Mouse (Mus musculus) kidney, adult 8-10 months (tissue): ENCODE results near the gene Crybg1.
A peak's percentile ranks its signal among the peaks of the same experiment; 100 is the strongest.

ENCODE experiments used
- DNase-seq, 2 experiments: peaks; one replicate each; pipeline ENCODE4 v3.0.0; 2022

Gene Crybg1

DNA sequence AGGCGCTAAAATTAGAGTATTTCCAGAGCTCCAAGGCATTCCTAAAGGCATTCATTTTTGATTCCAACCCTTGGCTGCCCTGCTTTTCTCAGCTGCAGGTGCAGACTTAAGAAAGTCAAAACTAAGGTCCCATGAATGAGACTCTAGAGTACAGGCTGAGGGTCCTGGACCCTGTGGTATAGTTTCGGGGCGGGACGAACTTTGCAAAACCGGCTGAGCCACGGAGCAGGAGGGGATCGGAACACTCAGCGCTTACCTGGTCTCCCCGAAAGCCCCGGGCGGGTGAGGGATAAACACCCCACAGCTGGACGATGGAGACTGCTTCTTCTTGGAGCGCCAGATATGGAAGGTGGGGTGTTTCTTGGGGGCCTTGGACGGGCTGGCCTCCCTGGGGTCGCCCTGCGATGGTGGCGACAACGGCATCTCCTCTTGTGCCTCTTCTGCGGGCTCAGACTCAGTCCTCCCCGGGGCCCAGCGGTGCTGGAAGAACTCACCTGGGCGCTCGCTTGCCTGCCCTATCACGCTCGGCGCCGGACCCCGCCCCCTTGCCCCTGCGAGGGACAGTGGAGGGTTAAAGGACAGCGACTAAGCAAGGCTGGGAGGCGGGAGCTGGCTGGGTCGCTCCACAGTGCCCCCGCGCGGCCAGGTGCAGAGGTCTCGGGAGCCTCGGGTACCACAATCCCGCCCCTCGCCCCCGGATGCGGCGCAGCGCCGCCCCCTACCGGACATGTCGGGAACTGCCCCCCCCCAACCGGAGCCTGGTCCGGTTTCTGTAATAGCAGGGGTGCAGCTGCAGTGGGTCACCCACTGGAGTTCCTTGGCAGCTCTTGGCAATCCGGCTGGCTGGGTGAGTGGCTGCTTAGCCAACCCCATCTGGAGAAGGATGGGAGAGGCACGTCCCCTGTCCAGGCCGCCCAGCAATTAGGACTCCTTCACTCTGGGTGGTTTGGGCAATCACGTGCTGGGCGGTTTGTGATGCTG lies at the start of gene Crybg1:
Gene Crybg1, minus strand, starts transcription at position 517 of the 981 bp plus-strand sequence.
- peak; percentile 68 to 74 for DNase-seq

DNA sequence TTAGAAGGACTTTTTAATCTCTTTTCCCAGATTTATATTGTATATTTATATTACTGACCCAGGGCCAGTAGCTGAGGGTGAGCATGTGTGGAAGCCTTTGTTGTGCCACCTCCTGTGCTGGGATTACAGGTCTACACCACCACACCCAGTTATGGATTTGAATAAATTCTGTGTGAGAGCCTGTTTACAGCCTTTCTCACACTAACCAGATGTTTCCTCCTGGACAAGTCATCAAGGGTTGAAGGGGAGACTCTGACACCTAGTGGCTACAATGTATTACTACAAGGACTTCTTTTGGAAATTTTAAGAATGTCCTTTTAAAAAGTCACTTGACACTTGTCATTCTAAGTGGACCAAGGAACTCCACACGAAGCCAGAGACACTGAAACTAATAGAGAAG lies 28.7 kb upstream of the Crybg1 start:
- DNase-seq, result peak in 1 of 2 experiments; percentile 15

DNA sequence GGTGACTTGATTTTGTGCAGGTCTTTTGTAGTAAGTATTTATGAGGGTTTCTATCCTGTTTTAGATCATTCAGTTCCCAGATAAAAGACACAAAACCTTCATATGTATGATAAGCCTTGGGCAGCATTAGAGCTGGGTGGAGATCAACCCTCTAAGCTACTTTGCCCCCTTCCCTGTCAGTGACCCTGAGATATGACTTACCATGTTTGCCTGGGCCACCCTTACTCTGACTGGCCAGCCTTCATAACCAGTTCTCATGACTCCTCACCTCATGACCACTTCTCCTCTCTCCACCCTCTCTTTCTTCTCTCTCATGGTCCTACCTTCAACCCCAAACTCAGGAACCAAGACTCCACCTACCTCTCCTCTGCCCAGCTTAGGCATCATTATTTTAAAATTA lies 27.9 kb upstream of the Crybg1 start:
- no peak for DNase-seq

DNA sequence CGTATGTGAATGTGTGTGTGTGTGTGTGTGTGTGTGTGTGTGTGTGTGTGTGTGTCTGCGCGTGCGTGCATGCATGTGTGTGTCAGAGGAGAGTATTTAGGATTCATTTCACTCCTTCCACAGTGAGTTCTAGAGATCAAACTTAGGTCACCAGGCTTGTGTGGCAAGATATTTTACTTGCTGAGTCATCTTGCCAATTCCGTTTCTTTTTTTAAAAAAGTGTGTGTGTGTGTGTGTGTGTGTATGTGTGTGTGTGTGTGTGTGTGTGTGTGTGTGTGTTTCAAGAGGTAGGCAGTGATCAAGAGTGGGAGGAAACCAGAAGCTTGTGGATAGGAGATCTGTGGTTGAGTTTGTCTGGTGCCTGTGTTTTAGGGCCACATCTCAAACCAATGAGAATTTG lies 27.5 kb upstream of the Crybg1 start:
- no peak for DNase-seq

DNA sequence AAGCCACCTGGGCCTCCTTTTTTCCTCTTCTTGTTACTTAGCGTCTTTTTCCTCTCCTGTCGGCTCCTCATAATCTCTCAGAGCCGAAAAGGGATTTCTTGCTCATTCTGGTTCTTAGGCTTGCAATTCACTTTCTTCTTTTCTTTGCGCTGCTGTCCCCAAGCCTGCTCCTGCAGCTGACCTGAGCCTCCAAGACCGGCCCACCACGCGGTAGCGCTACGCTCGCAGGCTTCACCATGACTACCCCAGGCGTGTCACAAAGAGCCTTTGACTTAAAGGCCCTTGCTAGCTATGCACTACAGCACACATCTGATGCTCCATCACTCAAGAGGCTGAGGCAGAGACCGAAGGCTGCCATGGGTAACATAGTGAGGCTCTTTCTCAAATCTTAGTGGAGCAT lies 21.5 kb upstream of the Crybg1 start:
- DNase-seq, result no peak

DNA sequence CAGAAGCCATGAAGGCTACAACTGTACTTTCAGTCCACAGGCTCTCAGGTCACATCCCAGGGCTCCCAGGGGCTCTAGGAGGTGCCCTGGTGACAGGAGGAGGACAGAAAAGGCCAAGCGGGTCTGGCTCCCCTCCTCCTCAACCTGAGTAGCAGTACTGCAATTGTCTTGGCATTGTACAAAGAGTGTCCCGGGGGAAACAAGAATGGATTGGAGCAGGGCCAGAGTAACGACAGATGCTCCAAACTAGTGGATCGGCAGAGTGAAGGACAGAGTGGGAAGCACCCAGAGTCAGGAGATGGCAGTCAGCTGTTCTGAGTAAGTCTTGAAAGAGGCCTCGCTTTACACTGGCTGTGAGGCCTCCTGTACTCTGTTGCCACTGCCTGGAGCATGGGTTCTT lies 18.4 kb upstream of the Crybg1 start:
- no peak for DNase-seq

DNA sequence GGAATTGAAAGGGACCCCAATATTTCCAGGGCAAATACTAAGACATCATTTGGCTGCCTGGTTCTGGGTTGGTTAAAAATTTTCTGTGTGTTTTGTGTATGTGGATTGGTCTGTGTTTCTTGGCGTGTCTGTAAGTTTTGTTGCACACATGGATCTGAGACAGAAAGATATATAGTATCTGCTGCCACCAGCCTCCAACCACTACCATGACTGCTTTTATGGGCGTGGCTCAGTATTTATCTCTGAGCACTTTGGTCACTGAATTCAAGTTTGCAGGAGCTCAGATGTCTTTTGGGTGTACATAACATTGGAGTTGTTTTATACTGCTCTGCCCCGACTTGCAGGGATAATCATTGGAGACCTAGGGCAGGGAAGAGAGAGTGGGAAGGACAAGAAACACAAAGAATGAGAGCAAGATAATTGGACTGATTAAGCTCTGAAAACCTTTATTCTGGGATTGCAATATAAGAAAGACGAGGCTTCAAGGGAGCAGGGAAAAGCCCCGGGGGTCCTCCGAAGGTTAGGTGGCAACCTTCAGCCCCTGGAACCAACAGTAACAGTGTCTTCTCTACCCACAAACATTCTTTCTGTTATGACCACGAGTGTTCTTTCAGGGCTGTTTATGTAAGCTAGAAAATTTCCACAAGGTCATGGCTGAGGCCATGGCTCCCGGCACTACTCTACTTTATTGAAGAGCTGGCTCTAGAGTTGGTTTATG lies 15.8 kb upstream of the Crybg1 start:
- no peak for DNase-seq

DNA sequence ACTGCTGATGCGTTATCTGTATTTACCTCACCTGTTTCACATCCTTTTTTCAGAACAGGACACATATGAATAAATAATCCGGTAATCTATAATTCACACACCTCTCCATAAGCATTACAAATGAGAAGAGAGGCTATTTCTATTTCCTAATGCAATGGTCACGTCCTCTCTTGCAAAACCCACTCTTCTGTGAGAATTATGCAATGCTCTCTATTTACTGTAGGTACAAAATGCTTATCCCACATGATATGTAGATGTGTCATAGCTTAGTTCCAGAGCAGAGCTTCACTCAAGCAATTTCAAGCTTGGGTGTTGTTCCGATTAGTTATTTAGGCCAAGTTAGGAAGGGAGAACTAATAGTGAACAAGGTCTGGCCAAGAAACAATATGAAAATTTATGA lies 14.4 kb upstream of the Crybg1 start:
- DNase-seq, result no peak

DNA sequence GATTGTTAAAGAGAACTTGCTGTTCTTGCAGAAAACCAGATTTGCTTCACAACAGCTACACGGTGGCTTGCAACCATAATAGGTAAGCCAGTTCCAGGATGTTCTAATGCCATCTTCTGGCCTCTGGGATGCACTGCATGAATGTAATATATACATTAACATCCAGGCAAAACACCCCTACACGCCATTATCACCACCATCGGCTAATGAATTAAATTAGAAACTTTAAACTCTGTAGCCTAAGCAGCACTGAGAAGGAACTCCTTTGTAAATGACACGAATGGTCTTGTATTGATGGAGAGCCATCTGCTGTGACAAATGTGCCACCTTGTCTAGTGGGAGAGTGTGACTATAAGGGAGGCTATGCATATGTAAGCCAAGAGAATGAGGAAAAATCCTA lies 11.5 kb upstream of the Crybg1 start:
- no peak for DNase-seq

DNA sequence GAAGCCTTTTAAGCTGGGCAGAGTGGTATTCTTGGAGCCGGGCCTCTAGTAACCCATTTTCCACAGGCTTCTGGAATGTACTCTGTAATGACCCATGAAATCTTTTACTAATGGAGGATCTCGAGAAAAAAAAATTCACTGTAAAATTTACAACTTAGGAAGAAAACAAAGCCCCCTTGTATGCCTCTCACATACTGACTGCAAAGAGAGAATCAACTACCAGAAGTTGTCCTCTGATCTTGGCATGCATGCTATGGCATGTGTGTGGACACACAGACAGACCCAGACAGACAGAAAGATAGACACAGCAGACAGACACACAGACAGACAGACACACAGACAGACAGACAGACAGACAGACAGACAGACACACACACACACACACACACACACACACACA lies 8.8 kb upstream of the Crybg1 start:
- no peak for DNase-seq

DNA sequence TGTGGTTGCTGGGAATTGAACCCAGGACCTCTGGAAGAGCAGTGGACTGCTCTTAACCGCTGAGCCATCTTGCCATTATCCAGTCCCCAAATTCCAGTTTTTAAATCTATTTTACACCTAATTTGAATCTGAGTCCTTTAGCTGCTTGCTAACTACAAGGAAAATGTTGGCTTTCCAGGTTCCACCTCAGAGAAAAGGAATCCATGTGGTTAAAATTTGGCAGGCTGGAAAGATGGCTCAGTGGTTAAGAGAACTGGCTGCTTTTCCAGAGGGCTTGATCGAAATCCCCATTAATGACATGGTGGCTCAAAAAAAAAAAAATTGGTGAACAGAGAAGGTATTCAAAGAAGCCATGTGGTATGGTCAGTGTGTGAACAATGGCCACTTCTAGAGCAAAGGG lies 1.8 kb upstream of the Crybg1 start:
- DNase-seq, result no peak

DNA sequence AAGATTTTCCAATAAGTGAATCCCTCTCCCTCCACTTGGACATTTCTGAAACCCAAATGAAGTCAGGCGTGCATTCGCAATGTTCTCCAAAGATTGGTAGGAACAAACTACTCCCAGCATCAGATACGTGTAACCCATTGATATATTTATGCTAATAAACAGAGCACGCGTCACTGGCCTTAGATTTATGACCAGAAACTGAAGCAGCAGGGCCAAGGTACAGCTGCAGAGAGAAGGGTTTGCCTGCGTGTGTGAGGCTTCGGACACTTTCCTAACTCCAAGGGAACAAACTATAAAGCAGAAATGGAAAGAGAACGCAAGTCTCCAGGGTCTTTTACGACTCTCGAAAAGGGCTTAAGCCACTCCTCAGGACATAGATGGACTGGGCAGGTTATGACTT lies 5.3 kb downstream of the Crybg1 start:
- no peak for DNase-seq

DNA sequence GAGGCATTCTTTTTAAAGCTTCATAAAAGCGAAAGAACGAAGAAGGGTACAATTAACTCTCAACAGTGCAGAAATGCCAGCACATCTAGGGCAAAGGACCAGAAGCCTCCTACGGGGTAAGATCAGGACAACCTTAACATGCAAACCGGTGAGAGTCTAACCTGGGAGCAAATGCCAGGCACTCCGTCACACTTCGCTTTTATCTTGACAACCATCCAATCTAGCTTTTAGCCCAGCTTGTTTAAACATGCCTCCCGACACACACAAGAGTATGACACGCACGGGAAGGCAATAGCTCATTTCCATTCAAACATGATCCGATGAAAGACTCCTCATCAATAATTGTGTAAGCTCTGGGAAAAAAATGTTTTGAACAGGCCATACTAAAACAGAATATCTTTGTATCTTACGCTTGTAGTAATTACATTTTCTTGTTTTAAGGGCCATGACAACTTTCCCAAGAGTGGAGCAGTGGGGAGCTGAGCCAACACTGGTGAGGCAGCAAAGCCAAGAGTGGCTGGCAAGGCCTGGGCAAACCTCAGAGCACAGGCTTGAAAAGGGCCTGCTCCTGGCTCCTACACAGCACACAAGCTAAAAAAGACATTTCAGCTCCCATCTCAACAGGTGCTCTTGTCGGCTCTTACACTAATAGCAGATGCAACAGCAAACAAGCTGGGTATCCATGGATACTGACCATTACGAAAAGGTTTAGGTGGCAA lies 10.4 kb downstream of the Crybg1 start:
- DNase-seq, result no peak

DNA sequence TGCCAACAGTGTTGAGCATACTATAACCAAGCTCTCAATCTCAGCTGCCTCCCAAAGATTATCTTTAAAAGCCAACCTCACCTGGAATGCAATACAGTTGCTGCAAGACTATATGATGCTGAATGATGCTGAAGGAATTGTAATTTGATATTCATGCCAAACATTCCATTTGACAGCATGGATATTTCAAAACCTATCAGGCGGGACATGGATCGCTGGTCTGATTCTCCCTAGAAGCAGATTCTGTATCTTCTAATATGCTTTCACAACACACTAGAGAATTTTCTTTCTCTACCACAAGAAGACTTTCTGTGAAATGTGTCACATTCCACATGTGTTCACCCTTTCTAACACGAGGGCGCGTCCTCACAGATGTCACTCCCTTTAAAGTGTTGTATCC lies 22.6 kb downstream of the Crybg1 start:
- DNase-seq, result no peak

DNA sequence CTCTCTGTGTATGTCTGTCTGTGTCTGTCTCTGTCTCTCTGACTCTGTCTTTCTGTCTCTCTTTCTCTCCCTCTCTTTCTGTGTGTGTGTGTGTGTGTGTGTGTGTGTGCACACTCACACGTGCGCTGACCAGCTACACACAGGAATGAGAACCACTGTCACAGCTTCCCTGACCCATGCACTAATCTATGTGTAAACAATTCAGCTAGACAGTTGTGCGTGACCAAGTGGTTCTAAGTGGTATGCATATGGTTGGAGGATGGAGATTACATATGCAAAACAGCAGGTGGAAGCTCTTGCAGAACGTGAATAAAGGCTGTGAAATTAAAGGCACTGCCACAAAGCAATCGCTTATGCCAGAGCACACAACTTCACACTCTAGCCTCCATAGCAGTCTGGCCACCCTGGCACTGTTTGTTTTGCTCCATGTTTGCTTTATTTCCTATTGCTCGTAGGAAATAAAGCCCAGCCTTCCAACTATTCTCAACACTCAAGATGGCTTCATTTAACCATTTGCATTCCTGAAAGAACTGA lies 24.2 kb downstream of the Crybg1 start:
- DNase-seq, result no peak

DNA sequence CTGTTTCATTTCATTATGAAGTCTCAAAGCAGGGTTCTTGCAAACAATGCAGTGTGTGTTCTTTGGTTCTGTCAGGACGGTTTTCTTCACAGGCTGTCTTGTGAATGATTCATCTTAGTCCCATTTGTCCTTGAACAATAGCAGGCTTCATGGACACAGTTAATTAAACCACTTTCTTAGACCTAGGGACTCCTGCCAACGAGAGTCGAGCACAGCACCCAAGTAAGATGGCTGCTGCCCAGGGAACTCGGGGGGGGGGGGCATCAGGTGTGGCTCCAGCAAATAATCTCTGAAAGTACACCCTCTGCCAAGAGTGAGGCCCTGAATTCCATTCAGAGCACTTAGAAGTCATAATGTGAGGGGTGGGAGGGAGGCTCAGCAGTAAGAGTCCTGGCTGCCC lies 30.0 kb downstream of the Crybg1 start:
- no peak for DNase-seq

DNA sequence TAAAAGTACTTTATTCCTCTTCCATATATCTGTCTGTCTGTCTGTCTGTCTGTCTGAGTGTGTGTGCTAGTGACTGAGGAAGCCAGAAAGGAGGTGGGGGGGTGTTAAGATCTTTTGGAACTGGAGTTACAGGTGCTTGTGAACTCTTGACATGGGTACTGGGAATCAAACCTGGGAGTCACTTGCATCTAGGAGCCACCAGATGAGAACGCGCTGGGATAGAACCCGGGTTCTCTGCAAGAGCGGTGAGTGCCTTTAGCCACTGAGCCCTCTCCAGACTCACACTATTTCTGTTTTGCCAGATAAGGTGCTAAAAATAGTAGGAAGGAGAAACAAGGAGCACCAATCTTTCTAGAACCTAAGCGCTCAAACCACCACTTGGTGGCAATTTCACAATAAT lies 31.9 kb downstream of the Crybg1 start:
- DNase-seq, result no peak

DNA sequence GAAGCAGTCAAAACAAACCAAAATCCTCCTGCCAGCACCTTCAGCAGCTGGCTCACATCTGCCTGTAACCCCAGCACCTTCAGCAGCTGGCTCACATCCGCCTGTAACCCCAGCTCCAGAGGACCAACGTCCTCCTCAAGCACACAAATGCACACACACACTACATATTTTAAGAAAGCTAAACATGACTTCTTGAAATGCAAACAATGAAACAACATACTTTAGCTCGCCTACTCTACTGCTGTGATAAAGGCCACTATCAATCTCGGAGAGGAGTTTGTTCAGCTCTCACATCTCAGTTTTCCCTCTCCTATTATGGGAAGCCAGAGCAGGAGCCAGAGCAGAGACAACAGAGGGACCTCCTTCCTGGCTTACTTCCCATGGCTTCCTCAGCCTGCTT lies 34.0 kb downstream of the Crybg1 start:
- DNase-seq, result no peak

DNA sequence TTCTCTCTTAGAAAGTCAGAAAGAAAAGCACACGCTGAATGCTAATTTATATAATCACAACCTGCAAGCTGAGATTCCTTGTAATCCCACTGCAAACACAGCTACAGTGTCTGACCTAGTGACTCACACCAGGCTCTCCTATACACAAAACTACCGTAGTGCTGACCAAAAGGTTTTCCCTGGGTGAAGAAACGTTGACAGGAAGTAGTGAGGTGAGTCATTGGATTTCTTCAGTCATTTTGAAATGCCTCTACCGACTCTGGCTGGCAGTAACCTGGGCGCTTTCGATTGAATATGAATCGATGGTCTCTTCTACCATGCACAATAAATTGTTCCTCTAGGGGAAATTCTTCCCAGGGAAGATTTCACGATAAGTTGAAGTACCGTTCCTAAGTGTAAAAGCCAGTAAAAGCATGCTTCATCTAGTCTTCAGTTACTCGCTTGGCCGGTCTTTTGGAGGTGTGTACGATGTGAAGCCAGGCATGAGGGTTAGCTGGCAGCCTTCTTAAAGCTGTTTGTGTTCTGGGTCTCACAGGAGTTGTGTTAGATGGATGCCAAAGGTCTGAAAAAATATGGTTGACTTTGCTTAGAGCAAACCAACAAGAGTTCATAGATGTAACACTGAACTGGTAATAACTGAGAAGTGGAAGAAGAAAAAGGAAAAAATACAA lies 36.5 kb downstream of the Crybg1 start:
- peak in 1 of 2 experiments; percentile 18 for DNase-seq

DNA sequence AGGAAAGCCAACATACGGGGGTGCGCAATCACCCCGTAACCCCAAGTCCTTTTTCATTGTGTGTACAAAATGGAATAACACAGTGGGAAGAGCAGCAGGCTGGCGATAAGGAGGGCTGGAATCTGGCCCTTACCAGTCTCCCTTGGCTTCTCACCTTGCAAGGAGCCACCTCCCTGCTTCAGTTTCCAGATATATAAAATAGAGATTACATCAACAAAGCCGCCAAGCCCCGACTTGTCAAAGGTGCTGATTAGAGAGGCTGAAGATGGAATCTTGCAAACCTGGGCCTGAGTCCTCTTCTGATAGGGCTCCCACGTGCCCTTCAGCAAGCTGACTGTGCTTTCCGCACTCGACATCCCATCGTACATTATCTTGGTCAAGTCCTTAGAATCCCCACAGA lies 37.5 kb downstream of the Crybg1 start:
- DNase-seq, result no peak

DNA sequence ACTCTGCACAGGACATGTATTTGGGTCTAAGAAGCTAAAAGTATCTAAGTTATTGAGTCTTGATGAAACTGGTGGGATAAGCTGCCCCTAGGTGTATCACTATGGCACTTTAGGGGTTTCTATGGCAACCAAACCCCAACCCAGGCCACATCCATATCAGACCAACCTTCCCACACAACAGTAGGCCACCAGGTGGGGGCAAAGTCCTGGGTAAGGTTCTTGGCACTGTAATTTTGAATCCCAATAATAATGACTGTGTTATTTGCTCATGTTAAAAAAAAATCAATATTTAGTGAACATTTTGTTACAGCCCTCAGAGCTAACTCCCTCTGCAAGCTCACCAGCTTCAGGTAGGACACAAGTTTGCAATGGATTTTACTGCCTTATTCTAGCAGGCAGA lies 38.2 kb downstream of the Crybg1 start:
- DNase-seq, result peak in 1 of 2 experiments; percentile 2

DNA sequence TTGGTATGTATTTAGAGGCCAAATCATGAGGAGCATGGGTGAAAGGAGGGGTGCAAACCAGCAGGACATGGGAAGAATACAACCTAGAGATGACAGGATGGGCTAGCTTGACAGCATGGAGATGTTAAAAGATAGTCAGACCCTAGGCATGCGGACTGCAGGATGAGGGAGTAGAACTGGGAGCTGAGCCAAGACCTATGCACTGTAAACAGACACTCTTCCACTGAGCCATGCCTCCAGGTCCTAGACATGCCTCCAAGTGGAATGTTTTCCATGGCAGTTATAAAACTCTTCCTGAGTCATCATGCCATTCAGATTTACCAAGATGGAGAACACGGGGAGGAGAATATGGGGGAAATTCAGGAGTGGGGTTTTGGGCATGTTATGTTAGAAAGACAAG lies 53.9 kb downstream of the Crybg1 start:
- DNase-seq, result no peak

DNA sequence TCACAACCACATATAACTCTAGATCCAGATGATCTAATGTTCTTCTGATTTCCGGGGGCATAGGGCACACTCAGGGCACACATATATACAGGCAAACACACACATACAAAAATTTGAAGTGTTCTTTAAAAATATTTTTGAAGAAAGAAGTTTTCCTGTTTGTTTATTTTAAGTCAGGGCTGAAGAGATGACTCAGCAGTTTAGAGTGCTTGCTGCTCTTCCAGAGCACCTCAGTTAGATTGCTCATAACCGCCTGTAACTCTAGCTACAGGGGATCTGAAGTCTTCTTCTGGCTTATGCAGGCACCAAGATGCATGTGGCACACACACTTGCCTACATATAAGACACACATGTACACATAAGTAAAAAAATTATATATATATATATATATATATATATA lies 56.9 kb downstream of the Crybg1 start:
- DNase-seq, result no peak
